Mouse (Mus musculus): Measurements from ENCODE around the gene Olfr493. TPM values are rescaled to one million over a fixed set of nuclear protein-coding genes. Genes with fewer than 3 reads are reported as not detected.

The Olfr493 gene
- not detected in 2 replicates for polyA plus RNA-seq (2012; rRNA removed)

GRCm38 (mm10) chr7:108346879-108347278, at the start of gene Olfr493:
TSS of gene Olfr493 (minus strand) at chr7:108346979.
- TF ChIP-seq CTCF (IDR thresholded peaks at IDR 0.05; ENCODE audit: extremely low read depth, insufficient read length, insufficient replicate concordance, low read depth, low read length): no peak
- no peak for TF ChIP-seq POLR2A (IDR thresholded peaks at IDR 0.05; ENCODE audit: low read depth, low read length)
- H3K27ac ChIP-seq (ENCODE audit: insufficient read depth, low read depth, low read length): no peak within 1 kb of the TSS
- H3K27me3 ChIP-seq (ENCODE audit: control insufficient read depth, insufficient read depth, low read length): no peaks in the 10 kb centered on the region
- H3K4me3 ChIP-seq (ENCODE audit: low read depth, low read length): no peak within 1 kb of the TSS
- no peaks in the 10 kb centered on the region for H3K4me1 ChIP-seq (ENCODE audit: control insufficient read depth, insufficient read depth, insufficient read length, low read length)
- no peaks in the 10 kb centered on the region for H3K36me3 ChIP-seq (ENCODE audit: control insufficient read depth, insufficient read depth, low read length)
- 52% methylated on average over 1 of the region's 1 CpGs for WGBS

GRCm38 (mm10) chr7:108392867-108393266, 46.1 kb upstream of the Olfr493 start, which contains the start of gene Olfr495:
TSS of gene Olfr495 (plus strand) at chr7:108393167.
- TF ChIP-seq CTCF (IDR thresholded peaks at IDR 0.05; ENCODE audit: extremely low read depth, insufficient read length, insufficient replicate concordance, low read depth, low read length) (no peak), POLR2A (IDR thresholded peaks at IDR 0.05; ENCODE audit: low read depth, low read length) (no peak)
- H3K27ac ChIP-seq (ENCODE audit: insufficient read depth, low read depth, low read length): no peak within 1 kb of the TSS
- H3K4me1 ChIP-seq (ENCODE audit: control insufficient read depth, insufficient read depth, insufficient read length, low read length): no peaks in the 10 kb centered on the region
- no peaks in the 10 kb centered on the region for H3K27me3 ChIP-seq (ENCODE audit: control insufficient read depth, insufficient read depth, low read length)
- 48% methylated on average over 1 of the region's 1 CpGs for WGBS
- H3K4me3 ChIP-seq (ENCODE audit: low read depth, low read length): no peak within 1 kb of the TSS
- no peaks in the 10 kb centered on the region for H3K36me3 ChIP-seq (ENCODE audit: control insufficient read depth, insufficient read depth, low read length)

GRCm38 (mm10) chr7:108365035-108365434, 18.3 kb upstream of the Olfr493 start, which contains the start of gene Olfr494:
TSS of gene Olfr494 (plus strand) at chr7:108365335.
- Histone ChIP-seq H3K4me1 (ENCODE audit: control insufficient read depth, insufficient read depth, insufficient read length, low read length) (no peaks in the 10 kb centered on the region), H3K27me3 (ENCODE audit: control insufficient read depth, insufficient read depth, low read length) (no peaks in the 10 kb centered on the region), H3K4me3 (ENCODE audit: low read depth, low read length) (no peak within 1 kb of the TSS), H3K36me3 (ENCODE audit: control insufficient read depth, insufficient read depth, low read length) (no peaks in the 10 kb centered on the region), H3K27ac (ENCODE audit: insufficient read depth, low read depth, low read length) (no peak within 1 kb of the TSS)
- TF ChIP-seq CTCF (IDR thresholded peaks at IDR 0.05; ENCODE audit: extremely low read depth, insufficient read length, insufficient replicate concordance, low read depth, low read length) (no peak), POLR2A (IDR thresholded peaks at IDR 0.05; ENCODE audit: low read depth, low read length) (no peak)
- WGBS: 71% methylated on average over 3 of the region's 3 CpGs

GRCm38 (mm10) chr7:108323574-108323973, 23.2 kb downstream of the Olfr493 start, which contains the start of gene Olfr492:
TSS of gene Olfr492 (minus strand) at chr7:108323674.
- WGBS: 62% methylated on average over 2 of the region's 2 CpGs
- Histone ChIP-seq H3K36me3 (ENCODE audit: control insufficient read depth, insufficient read depth, low read length) (no peaks in the 10 kb centered on the region), H3K4me3 (ENCODE audit: low read depth, low read length) (no peak within 1 kb of the TSS), H3K27me3 (ENCODE audit: control insufficient read depth, insufficient read depth, low read length) (no peaks in the 10 kb centered on the region), H3K4me1 (ENCODE audit: control insufficient read depth, insufficient read depth, insufficient read length, low read length) (no peaks in the 10 kb centered on the region), H3K27ac (ENCODE audit: insufficient read depth, low read depth, low read length) (no peak within 1 kb of the TSS)
- no peak for TF ChIP-seq CTCF (IDR thresholded peaks at IDR 0.05; ENCODE audit: extremely low read depth, insufficient read length, insufficient replicate concordance, low read depth, low read length)
- TF ChIP-seq POLR2A (IDR thresholded peaks at IDR 0.05; ENCODE audit: low read depth, low read length): no peak

GRCm38 (mm10) chr7:108313151-108313550, 33.6 kb downstream of the Olfr493 start, which contains the start of gene Olfr491:
TSS of gene Olfr491 (plus strand) at chr7:108313451.
- TF ChIP-seq POLR2A (IDR thresholded peaks at IDR 0.05; ENCODE audit: low read depth, low read length): no peak
- TF ChIP-seq CTCF (IDR thresholded peaks at IDR 0.05; ENCODE audit: extremely low read depth, insufficient read length, insufficient replicate concordance, low read depth, low read length): no peak
- no peak within 1 kb of the TSS for H3K4me3 ChIP-seq (ENCODE audit: low read depth, low read length)
- no peaks in the 10 kb centered on the region for H3K27me3 ChIP-seq (ENCODE audit: control insufficient read depth, insufficient read depth, low read length)
- WGBS: 41% methylated on average over 1 of the region's 1 CpGs
- no peak within 1 kb of the TSS for H3K27ac ChIP-seq (ENCODE audit: insufficient read depth, low read depth, low read length)
- H3K36me3 ChIP-seq (ENCODE audit: control insufficient read depth, insufficient read depth, low read length): no peaks in the 10 kb centered on the region
- no peaks in the 10 kb centered on the region for H3K4me1 ChIP-seq (ENCODE audit: control insufficient read depth, insufficient read depth, insufficient read length, low read length)

Other genes starting within 250 kb of the Olfr493 start
- gene Olfr482, start 249.4 kb downstream of the Olfr493 start, polyA plus RNA-seq (2012; rRNA removed): not detected in 2 replicates
- gene Olfr483, start 246.1 kb downstream of the Olfr493 start, polyA plus RNA-seq (2012; rRNA removed): not detected in 2 replicates
- not detected in 2 replicates for gene Olfr484, start 219.5 kb downstream of the Olfr493 start, polyA plus RNA-seq (2012; rRNA removed)
- gene Olfr485, start 187.1 kb downstream of the Olfr493 start, polyA plus RNA-seq (2012; rRNA removed): not detected in 2 replicates
- gene Olfr486, start 174.2 kb downstream of the Olfr493 start, polyA plus RNA-seq (2012; rRNA removed): not detected in 2 replicates
- gene Olfr487, start 132.3 kb downstream of the Olfr493 start, polyA plus RNA-seq (2012; rRNA removed): not detected in 2 replicates
- gene Olfr488, start 88.6 kb downstream of the Olfr493 start, polyA plus RNA-seq (2012; rRNA removed): not detected in 2 replicates
- not detected in 2 replicates for gene Olfr490, start 58.0 kb downstream of the Olfr493 start, polyA plus RNA-seq (2012; rRNA removed)
- gene Olfr491, start 33.5 kb downstream of the Olfr493 start, polyA plus RNA-seq (2012; rRNA removed): not detected in 2 replicates
- not detected in 2 replicates for gene Olfr492, start 23.3 kb downstream of the Olfr493 start, polyA plus RNA-seq (2012; rRNA removed)
- not detected in 2 replicates for gene Olfr494, start 18.4 kb upstream of the Olfr493 start, polyA plus RNA-seq (2012; rRNA removed)
- gene Olfr495, start 46.2 kb upstream of the Olfr493 start, polyA plus RNA-seq (2012; rRNA removed): not detected in 2 replicates
- not detected in 2 replicates for gene Olfr497, start 73.4 kb upstream of the Olfr493 start, polyA plus RNA-seq (2012; rRNA removed)
- not detected in 2 replicates for gene Olfr498, start 118.3 kb upstream of the Olfr493 start, polyA plus RNA-seq (2012; rRNA removed)
- gene Olfr502, start 178.1 kb upstream of the Olfr493 start, polyA plus RNA-seq (2012; rRNA removed): not detected in 2 replicates
- not detected in 2 replicates for gene Olfr503, start 197.5 kb upstream of the Olfr493 start, polyA plus RNA-seq (2012; rRNA removed)
- not detected in 2 replicates for gene Olfr504, start 218.8 kb upstream of the Olfr493 start, polyA plus RNA-seq (2012; rRNA removed)

Measured in small intestine, adult 2 months (tissue).